Mouse (Mus musculus) spleen, adult 12 weeks (tissue): ENCODE measurements around the gene B230217C12Rik.

Experiments used
- DNase-seq: peaks from one replicate; pipeline ENCODE4 v3.0.0; 2022; ENCODE audit warnings: low spot score

B230217C12Rik gene

DNA sequence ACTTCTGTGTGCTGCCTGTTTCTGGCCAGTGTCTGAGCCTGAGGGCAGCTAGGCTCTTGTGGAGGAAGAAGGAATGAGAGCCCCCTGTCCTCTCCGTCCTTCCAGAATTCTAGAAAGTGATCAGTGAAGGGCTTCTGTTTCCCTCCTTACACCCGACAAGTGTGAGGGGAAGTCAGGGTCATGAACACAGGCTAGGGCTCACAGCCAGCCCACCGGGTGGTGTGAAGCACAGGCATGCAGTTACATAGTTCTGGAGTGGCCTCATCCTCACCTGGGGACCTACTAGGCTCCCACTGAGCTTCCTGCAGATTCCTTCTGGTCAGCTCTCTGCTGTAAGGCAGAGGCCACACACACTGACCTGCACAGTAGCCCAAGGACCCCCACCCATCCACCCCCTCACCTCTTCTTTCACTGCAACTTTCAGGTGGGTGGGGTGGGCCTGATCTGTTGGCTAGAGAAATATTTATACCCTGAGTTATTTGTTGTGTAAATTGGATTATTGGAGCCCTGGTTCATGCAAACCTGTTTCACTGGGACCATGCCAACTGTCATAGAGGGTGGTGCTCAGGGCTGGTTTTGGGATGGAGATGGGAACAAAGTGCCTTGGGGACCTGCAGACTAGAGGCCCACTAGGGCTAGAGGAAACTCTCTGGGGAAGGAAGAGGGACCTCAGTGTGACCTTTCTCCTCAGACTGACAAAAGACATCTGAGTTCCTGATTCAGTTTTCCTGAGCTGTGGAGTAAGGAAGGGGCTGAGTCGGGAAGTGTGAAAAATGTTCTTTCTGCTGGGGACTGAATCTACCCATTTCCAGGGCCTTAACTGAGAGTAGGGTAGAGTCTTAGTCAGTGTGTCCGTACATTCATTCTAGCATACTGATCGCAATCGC is 31.1 kb upstream of the B230217C12Rik start:
- no peak for DNase-seq

DNA sequence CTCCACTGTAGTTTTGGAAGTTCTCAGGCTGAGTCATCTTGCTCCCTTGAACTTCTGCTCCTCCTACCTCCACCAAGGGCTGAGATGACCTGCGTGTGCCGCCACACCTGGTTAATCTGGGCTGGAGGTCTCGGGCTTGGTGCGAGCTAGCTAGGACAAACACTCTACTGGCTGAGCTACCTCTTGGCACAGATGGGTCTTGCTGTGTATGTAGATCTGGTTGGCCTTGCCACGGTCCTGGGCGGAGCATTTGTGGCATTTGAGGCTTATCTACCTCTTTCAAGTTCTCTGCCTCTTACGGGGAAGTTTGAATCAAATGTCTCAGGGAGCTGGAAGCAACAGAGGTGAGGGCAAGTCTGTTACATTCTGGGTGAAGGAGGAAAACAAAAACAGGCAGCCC is 30.2 kb upstream of the B230217C12Rik start:
- no peak for DNase-seq

DNA sequence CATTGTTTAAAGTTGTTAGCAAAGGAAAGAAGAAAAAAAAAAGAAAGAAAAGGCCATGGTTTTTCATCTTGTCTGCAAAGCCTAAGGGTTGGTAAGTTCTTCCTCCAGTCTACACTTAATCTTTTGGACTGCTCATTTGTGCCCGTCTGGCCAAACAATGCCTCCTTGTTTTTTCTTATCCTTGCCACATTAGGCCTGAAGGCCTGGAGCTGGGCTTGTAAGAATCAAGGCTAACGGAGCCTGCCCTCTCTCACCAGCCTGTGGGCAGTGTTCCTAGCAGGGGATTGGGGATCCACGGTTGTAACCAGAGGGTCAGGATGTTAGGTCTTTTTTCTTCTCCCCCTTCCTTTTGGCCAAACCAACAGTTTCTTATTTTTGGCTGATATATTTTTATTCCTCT is 29.6 kb upstream of the B230217C12Rik start:
- no peak for DNase-seq

DNA sequence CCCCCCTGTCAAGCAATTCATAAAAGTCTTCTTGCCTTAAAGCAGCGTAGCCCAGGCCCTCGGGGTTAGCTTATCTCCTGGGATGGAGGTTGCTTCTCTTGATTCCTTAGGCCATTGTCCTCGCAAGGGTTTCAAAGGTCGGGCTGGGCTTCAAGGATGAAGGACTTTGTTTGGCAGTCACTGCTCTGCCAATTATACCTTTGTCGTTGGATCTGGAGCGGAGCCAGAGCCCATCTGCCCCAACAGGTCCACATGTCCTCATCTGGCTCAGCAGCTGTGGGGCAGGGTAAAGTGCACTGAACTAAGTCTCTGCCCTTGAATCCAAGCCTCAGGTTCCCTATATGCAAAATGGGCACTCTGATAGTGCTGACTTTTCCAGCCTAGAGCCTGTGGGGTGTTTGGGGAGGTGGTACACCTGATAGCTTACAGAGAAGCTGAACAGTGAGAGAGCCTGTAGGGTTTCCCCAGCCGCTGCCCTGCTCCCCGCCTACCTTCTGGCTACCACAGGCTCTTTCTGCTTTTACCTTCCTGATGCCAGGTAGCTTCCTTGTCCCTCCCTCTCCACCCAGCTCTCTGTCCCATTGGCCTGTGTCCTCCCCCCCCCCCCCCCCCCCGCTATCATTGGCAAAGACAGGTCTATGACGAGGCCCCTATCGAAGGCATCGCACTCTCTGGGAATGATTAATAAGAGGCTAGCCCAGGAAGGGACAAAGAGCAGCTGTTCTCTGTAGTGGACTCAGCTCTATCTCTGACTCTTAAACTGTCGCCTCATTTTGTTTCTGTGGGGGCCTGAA is 28.8 kb upstream of the B230217C12Rik start:
- DNase-seq: no peak

DNA sequence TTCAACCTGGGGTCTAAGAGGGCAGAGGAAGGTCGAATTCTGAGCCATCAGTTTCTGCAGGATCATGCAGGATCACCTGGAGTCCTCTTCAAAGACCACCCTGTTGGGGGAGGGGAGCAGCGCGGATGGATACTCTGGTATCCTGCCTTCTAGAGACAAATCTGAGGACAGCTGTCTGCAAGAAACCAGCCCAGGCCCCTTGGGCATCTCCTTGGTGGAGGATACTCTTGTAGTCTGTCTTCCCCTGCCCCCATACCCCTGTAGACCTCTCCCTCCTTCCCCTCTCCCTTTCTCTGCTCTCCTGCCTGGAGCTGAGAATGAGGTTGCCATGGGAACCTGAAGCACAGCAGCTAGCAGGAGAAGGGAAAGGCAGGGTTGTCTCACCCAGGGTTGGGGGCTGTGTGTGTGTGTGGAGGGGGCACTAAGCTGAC is 28.1 kb upstream of the B230217C12Rik start:
- DNase-seq: no peak

DNA sequence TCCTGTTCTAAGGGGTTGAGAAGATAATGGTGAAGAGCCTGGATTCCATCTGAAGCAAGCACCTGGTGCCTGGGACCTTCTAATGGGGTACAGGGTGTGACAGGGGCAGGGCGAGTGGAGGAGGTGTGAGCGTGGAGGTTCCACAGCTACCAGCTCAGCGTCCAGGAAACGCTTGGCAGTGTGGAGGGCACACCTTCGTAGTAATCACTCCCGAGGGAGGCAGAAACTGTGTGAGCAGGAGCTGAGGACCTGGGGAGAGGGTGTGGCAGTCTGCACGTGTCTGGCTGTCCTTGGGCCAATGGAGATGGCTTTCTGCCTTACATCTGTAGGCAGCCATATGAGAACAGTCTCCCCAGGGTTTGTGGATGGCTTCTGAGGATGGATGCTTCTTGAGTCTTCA is 27.5 kb upstream of the B230217C12Rik start:
- no peak for DNase-seq

DNA sequence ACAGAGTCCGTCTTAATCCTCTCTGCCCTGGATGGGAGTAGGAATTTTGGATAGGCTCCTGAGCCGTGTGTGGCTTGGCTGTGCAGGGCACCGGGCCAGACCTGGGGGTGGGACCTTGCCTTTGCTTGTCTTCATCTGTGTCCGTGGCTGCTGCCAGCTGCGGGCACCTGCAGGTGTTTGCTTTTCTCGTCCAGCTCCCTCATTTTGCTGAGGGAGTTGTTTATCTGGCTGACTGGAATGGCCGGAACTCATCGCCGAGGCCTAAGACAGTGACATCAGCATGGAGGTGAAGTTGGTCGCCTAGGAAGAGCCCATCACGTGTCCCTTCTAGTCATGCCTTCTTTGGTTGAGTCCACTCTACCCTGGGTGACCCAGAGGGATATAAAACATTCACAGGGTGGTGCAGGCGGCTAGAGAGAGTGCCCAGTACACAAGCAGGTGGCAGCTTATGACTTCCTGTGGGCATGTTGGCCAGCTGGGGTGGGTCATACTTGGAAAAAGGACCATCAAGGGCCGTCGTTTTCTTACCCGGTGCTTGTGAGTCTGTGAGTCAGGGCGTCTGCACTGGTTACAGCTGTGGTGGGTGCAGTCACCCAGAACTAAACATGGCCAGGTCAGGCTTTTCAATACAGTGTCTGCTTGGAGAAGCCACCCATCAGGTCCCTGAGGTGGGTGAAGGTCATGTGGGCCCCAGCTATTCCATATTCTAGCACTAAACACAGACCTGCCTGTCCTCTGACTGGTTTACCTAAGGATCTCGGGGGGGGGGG is 26.6 kb upstream of the B230217C12Rik start:
- no peak for DNase-seq

DNA sequence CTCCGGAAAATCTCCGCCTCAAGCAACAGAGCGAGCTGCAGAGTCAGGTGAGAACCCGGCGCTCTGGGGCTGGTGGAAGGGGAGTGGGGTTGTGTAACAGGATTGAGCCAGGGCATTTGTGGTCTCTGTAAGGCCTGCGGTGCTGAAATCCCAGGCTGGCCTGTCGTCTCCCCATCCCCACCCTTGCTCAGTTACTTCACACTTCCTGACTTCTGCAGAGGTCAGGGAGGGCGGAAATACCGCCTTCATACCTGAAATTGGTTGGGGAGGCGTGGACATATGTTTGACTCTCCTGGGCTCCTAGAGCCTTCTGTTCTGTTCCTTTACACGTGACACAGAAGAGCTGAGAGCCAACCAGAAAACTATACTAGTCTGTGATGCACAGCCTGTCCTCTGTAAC is 24.8 kb upstream of the B230217C12Rik start:
- DNase-seq: no peak

DNA sequence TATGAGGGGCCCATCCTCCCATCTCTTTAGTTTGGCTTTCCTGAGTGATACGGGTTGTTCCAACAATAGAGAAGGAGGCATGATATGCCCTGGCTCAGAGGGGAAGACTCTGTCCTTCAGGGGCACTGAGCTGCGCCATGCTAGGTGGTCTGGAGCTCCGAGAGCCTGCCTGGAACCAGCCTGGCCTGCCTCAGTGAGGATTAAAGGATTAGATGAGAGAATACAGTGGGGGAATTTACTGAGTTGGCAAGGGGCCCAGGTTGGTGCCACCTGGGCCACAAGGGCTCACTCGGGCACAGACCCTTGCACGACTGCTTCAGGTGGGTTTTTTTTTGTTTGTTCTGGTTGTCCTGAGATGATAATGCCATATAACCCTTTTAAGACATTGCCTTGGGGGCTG is 24.4 kb upstream of the B230217C12Rik start:
- DNase-seq: no peak

DNA sequence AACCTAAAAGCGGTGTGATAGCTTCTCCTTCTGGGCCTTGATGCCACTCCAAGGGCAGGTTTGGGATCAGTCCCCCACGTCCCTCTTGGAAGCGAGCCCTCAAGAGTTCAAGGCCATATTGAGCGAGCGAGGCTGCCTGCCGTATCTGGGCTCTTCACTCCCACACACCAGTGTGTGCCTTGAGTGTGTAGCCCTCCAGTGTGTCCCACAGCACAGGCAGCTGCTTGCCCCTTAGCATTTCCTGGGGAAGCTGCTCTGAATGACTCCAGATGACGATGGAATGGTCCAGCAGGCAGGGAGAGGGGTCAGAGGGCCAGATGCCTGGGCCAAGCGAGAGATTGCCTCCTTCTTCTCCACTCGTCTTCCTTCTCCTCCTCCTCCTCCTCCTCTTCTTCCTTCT is 23.7 kb upstream of the B230217C12Rik start:
- DNase-seq: no peak

DNA sequence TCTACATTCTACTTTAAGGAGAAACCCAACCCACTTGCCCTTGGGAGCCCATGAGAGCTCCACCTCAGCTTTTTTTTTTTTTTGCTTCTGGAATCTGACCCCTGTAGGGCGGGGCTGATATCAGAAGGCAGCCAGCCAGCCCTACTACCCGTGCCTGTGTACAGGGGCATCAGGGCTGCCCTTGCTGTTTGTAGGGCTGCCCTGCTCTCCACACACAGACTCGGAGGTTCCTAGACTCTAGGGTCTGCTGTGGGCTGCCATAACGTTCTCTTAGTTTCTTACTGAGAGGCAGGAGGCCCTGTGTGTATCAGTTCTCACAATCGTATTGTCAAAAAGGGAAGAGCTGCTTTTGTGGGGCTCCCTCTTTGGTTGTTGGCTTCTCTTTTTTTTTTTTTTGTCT is 23.2 kb upstream of the B230217C12Rik start:
- DNase-seq: no peak

DNA sequence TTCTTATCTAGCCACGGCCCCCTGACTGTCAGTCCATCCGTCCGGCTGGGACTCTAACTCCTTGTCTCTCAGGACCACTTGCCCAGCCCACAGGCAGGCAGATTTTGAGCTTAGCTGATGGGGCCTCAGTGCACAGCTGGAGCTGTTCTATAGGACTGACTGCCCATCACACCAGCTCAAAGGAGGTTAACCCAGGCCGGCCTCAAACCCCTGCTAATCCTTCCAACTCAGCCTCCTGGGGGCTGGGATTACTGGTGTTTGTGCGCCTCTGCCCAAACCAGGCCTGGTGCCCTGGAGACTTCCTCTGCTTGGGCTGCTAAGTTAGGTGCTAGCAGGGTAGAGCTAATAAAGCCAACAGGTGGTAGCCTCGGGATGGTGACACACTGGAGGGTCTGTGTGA is 22.6 kb upstream of the B230217C12Rik start:
- DNase-seq: no peak

DNA sequence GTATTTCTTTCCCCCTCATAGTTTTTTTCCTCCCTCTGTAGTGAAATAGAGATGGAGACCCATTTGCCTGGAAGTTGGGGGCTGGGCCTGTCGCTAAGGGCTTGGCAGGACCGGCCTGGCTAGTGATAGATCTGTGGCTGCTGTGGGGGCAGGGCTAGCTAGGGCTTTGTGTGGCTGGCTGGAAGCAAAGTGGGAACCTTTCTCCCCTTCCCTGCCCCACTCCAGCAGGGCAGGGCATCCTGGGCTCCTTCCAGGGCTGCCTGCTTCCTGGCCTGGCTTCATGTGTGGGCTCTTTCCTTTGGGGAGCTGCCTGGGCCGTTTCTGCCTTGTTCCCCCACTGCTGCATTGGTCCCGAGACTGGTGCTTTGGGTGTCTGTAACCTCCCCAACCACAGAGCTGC is 22.0 kb upstream of the B230217C12Rik start:
- no peak for DNase-seq

DNA sequence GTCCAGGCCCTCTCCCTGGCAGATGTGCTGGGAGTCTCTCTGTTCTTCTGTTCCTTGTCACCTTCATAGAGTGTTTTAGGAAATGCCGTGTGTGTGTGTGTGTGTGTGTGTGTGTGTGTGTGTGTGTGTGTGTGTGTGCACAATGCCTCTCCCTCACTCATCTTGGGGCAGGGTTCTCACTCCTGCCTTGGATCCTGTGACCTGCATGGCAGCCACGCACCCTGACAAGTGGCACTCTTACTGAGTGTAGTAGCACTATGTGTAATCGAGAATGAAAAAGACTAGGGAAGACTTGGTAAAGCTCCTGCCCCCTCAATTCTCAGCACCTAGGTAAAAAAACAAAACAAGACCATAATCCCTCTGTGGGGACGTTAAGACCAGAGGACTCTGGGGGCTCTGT is 21.5 kb upstream of the B230217C12Rik start:
- DNase-seq: no peak

DNA sequence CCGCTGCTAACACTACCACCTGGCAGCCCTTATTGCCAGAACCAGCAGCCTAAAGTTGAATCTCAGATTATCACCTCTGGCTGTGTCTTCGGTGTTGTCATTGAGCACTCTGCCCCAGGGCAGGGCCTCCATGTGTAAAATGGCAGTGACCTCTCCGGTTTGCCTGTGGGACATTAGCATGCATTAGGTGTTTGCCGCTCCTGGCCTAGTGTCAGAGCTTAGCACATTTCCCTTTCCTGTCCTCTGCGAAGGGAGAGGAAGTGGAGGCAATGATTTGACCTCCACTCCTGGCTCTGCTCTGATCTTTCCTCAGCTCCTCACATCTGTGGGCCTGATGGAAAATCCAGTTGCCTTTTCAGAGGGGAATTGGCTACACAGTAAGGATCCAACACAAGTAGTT is 20.7 kb upstream of the B230217C12Rik start:
- DNase-seq: no peak

DNA sequence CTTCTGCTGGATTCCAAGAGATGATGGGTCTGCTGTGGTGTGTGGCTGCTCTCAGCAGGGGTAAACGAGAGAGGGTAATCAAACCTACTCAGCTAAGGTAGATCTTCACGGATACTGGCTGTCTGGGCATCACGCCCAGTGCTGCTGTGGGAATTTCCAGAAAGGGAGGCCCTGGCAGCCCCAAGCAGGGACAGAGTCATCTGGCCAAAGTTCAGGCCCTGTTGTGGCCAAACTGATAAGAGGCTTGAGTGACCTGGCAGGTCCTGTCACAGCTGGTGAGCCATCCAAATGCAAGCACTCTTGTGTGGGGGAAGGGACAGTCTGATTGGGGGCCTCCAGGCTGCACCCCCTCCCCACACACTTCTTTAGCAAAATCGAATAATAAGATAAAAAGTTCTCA is 19.7 kb upstream of the B230217C12Rik start:
- DNase-seq: no peak

DNA sequence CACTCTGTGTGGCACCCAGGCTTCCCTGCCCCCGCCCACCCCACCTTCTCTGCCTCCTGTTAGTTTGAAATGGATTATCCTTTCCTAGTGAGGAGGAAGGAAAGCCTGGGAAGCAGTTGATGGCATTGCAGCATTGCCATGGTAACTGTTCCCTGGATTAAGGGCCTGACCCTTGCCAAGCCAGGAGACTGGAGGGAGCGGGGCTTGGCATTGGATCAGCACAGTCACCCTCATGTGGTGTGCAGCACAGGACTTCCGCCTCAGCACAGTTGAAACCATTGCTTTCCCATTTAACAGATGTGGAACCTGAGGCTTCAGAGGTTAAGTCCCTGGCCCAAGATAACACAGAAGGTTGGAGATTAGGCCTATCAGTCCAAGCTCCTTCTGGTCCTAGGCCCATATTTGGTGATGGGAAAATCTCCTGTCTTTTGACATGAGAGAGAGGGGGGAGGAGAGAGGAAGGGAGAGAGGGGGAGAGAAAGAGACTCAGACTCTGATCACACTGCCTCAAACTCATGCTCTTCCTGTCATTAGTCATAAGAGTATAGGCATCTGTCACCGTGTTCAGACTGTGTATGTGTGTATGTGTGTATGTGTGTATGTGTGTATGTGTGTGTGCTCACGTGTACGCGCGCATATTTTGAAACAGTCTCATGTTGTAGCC is 19.0 kb upstream of the B230217C12Rik start:
- no peak for DNase-seq

DNA sequence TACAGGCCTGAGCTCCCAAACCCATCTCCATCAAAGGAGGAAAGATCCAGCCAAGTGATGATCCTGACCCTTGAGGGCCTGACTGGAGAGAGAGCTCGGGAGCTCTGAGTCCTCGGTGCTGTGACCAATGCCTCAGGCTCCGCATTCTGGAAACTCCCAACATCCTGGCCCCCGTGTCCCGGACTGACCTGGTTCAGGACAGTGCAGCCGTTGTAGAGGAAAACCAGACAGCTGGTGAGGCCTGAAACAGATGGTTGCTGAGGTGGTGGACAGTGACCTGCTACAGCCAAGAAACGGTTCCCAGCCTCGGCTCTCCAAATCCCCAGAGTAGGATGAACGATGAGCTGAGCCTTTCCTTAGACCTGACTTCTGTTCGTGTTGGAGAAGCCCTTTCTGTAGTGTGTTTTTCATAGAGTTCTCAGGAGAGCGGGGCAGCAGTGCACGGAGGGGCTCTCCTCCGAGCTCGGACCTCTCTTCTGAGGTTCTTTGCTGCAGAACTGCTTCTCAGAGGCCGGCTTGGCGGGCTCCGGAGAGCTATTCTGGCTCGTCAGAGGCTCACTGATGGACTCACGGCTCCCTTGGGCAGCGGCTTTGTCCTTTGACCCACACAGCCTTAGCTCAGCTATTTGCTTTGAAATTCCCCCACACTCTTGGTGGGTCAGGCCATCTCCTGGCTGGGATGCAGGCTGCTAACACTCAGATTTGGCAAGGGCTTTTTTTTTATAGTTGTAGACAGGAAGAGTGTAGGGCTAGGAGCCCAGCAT is 17.6 kb upstream of the B230217C12Rik start:
- no peak for DNase-seq

DNA sequence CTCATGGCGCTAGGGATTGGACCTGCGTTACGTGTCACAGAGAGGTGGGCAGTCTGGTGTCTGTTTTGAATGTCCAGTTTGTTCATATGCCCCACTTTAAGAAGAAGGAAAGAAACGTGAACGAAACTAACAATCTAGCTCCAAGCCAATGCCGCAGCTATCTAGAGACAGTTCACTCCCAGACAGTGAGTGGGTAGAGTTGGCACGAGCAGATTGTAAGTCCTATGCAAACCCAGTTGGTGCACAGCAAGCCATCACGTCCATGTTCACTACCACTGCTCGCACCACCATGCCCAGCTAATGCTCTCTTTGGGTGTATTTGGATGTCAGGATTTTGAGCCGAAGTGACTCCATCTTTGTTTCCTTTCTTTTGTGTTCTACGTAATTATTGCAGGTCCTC is 16.4 kb upstream of the B230217C12Rik start:
- DNase-seq: no peak

DNA sequence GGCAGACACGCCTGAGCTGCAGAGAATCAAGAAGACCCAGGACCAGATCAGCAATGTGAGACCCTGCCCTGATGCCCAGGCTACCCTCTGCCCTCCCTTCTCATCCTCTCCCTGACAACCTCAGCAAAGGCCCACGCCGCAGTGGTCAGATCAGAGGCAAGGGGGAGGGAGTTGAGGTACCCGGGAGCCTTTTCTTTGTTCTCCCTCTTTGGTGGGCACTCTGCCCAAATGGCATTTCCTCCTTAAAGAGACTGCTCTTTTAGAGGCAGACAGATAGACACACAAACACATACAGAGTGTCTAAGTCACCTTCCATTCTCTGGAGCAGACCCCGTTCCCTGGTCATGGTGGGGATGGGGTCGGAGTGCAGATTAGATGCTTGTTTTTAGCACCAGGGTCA is 15.7 kb upstream of the B230217C12Rik start:
- DNase-seq: no peak

DNA sequence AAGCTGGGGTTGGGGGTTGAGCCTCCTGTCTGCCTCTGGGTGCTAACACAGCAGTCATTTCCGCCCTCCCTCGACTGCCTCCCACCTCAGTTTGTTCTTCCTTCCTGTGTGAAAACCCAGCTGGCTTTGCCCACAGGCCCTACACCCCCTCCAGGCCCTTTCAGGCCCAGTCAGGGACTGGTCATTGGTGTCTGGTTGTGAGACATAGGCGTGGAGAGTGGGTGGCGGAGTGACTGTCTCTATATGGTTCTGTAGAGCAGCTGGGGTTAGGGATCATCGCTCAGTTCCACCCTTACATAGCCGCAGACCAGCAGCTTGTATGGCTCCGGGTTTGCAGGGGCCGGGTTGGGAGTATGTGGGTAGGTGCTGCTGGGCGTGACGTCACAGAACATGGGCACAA is 15.3 kb upstream of the B230217C12Rik start:
- DNase-seq: peak; percentile 23
